Mouse (Mus musculus): ENCODE results near the gene Spire2. TPM values are rescaled to one million over a fixed set of nuclear protein-coding genes. Genes with fewer than 3 reads are reported as not detected.
A peak's percentile ranks its signal among the peaks of the same experiment; 100 is the strongest.
"Not testable (repeated sequence)": the region's sequence is repeated elsewhere in the genome, so short reads cannot be mapped to it uniquely, and the experiment has no call there.

Spire2 gene
- polyA plus RNA-seq (2015; fragmentation: Nextera tagmentation; extraction: Ambion mirVana), result 0.89 and 2.0 TPM in 2 replicates

DNA sequence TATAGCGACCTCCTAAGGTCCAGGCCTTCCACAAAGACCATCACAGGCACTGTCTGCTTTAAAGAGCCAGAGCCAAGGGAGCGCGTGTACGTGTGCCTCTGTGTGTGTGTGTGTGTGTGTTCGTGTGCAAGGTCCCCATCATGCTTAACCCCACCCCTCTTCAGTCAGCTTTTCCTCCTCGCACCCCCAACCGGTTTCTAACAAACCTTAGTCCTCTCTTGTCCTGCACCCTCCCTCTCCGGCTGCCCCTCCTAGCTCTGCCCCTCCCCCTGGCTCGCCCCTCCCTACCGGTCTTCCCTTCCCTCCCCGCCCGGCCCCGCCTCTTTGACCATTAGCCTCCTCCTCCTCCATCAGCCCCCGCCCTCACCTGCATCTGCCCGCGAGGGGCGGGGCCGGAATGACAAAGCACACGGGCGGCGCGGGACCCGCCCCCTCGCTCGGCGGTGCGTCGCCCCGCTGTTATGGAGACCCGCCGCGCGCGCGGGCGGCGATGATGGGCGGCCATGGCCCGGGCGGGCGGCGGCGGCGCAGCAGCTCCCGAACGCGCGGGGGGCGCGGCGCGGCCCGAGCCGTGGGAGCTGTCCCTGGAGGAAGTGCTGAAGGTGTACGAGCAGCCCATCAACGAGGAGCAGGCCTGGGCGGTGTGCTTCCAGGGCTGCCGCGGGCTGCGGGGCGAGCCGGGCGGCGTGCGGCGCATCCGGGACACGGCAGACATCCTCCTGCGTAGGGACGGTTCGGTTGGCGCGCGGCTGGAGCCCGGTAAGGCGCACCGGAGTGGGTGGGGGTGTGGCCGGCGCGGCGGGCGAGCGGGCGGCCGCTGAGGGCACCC, at the start of gene Spire2:
Gene Spire2, plus strand, starts transcription at position 452 of the 829 bp plus-strand sequence.
- Histone ChIP-seq H3K9ac (ENCODE audit: low read depth, low read length) (peak within 1 kb of the TSS; percentile 65), H3K27me3 (replicated peaks; ENCODE audit: control insufficient read depth, insufficient read depth, low read length) (no peaks in the 10 kb centered on the region), H3K4me3 (ENCODE audit: low read length) (peak within 1 kb of the TSS; percentile 63), H3K4me2 (ENCODE audit: low read depth, low read length) (peak within 1 kb of the TSS; percentile 91), H3K4me1 (ENCODE audit: control insufficient read depth, insufficient read depth, low read length) (peaks cover 22% of the 10 kb centered on the region), H3K27ac (ENCODE audit: low read length) (no peak within 1 kb of the TSS), H3K36me3 (ENCODE audit: control insufficient read depth, insufficient read depth, low read length) (no peaks in the 10 kb centered on the region), H3K9me3 (ENCODE audit: control insufficient read depth, low read length) (no peaks in the 10 kb centered on the region)
- WGBS, result under 1% methylated on average over 81 of the region's 85 CpGs
- peak; percentile 85 for ATAC-seq

GRCm38 (mm10) chr8:123282994-123283393, 49.5 kb upstream of the Spire2 start:
- H3K4me2 ChIP-seq (ENCODE audit: low read depth, low read length); H3K27me3 ChIP-seq (replicated peaks; ENCODE audit: control insufficient read depth, insufficient read depth, low read length); H3K27ac ChIP-seq (ENCODE audit: low read length); H3K9me3 ChIP-seq (ENCODE audit: control insufficient read depth, low read length); H3K4me3 ChIP-seq (ENCODE audit: low read length); ATAC-seq; H3K4me1 ChIP-seq (ENCODE audit: control insufficient read depth, insufficient read depth, low read length); H3K9ac ChIP-seq (ENCODE audit: low read depth, low read length); H3K36me3 ChIP-seq (ENCODE audit: control insufficient read depth, insufficient read depth, low read length): not testable (repeated sequence)
- WGBS, result 91% methylated on average over 5 of the region's 6 CpGs

DNA sequence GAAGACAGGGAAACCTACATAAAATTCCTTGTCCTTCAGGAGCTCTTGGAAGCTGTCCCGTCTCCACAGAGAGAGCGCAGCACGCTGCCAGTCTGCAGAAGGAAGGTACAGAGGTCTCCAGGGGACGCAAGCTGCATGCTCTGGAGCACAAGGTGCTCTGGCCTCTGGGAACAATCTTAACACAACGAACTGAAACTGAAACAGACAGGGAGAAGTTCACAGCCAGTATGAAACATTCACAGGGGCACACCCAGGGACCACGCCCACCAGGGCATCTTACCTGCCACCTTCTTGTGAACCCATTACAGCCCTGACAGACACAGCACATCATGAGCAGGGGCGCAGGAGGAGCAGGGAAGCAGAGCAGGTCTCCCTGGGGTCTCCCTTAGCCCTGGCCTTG, 48.5 kb upstream of the Spire2 start:
- Histone ChIP-seq H3K9ac (ENCODE audit: low read depth, low read length) (0 out of 2 replicates have a peak overlapping the region, but pooled peaks have one; percentile 6), H3K4me1 (ENCODE audit: control insufficient read depth, insufficient read depth, low read length) (no peaks in the 10 kb centered on the region), H3K9me3 (ENCODE audit: control insufficient read depth, low read length) (no peaks in the 10 kb centered on the region), H3K4me3 (ENCODE audit: low read length) (no peak overlapping the region), H3K27ac (ENCODE audit: low read length) (no peak overlapping the region), H3K36me3 (ENCODE audit: control insufficient read depth, insufficient read depth, low read length) (no peaks in the 10 kb centered on the region), H3K4me2 (ENCODE audit: low read depth, low read length) (no peak overlapping the region), H3K27me3 (replicated peaks; ENCODE audit: control insufficient read depth, insufficient read depth, low read length) (no peaks in the 10 kb centered on the region)
- ATAC-seq, result no peak
- WGBS, result 75% methylated on average over 7 of the region's 7 CpGs

DNA sequence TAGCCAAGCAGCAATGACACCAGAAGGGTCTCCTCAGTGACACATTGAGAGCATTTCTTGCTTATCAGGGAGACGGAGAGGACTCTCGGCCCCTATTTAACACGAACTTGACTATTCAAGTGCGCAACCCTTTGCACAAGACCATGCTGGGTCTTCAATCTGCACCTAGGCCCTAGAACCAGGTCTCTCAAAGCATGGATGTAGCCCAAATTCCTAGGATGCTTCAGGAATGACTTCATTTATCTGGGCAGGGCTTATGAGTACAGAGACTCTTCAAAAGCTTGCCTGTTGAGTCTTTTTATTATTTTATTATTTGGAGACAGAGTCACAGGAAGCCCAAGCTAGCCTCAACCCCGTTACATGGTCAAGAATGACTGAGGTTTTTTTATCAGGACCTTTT, 48.0 kb upstream of the Spire2 start:
- Histone ChIP-seq H3K27ac (ENCODE audit: low read length) (no peak overlapping the region), H3K4me3 (ENCODE audit: low read length) (no peak overlapping the region), H3K9me3 (ENCODE audit: control insufficient read depth, low read length) (no peaks in the 10 kb centered on the region), H3K4me2 (ENCODE audit: low read depth, low read length) (no peak overlapping the region), H3K36me3 (ENCODE audit: control insufficient read depth, insufficient read depth, low read length) (no peaks in the 10 kb centered on the region), H3K27me3 (replicated peaks; ENCODE audit: control insufficient read depth, insufficient read depth, low read length) (no peaks in the 10 kb centered on the region), H3K4me1 (ENCODE audit: control insufficient read depth, insufficient read depth, low read length) (no peaks in the 10 kb centered on the region), H3K9ac (ENCODE audit: low read depth, low read length) (no peak overlapping the region)
- 78% methylated on average over 5 of the region's 5 CpGs for WGBS
- no peak for ATAC-seq

- 96% methylated on average over 17 of the region's 17 CpGs for WGBS
- Histone ChIP-seq H3K36me3 (ENCODE audit: control insufficient read depth, insufficient read depth, low read length) (no peaks in the 10 kb centered on the region), H3K4me3 (ENCODE audit: low read length) (no peak overlapping the region), H3K27ac (ENCODE audit: low read length) (no peak overlapping the region), H3K27me3 (replicated peaks; ENCODE audit: control insufficient read depth, insufficient read depth, low read length) (no peaks in the 10 kb centered on the region), H3K4me2 (ENCODE audit: low read depth, low read length) (no peak overlapping the region), H3K9ac (ENCODE audit: low read depth, low read length) (no peak overlapping the region), H3K4me1 (ENCODE audit: control insufficient read depth, insufficient read depth, low read length) (no peaks in the 10 kb centered on the region), H3K9me3 (ENCODE audit: control insufficient read depth, low read length) (no peaks in the 10 kb centered on the region)
- ATAC-seq, result no peak
Observed at GRCm38 (mm10) chr8:123287362-123287761, 45.2 kb upstream of the Spire2 start.

- H3K27me3 ChIP-seq (replicated peaks; ENCODE audit: control insufficient read depth, insufficient read depth, low read length), result no peaks in the 10 kb centered on the region
- H3K27ac ChIP-seq (ENCODE audit: low read length), result no peak overlapping the region
- ATAC-seq, result no peak
- no peaks in the 10 kb centered on the region for H3K36me3 ChIP-seq (ENCODE audit: control insufficient read depth, insufficient read depth, low read length)
- H3K9me3 ChIP-seq (ENCODE audit: control insufficient read depth, low read length), result no peaks in the 10 kb centered on the region
- H3K4me2 ChIP-seq (ENCODE audit: low read depth, low read length), result no peak overlapping the region
- no peaks in the 10 kb centered on the region for H3K4me1 ChIP-seq (ENCODE audit: control insufficient read depth, insufficient read depth, low read length)
- 67% methylated on average over 4 of the region's 4 CpGs for WGBS
- H3K9ac ChIP-seq (ENCODE audit: low read depth, low read length), result no peak overlapping the region
- no peak overlapping the region for H3K4me3 ChIP-seq (ENCODE audit: low read length)
Observed at GRCm38 (mm10) chr8:123290166-123290565, 42.3 kb upstream of the Spire2 start.

DNA sequence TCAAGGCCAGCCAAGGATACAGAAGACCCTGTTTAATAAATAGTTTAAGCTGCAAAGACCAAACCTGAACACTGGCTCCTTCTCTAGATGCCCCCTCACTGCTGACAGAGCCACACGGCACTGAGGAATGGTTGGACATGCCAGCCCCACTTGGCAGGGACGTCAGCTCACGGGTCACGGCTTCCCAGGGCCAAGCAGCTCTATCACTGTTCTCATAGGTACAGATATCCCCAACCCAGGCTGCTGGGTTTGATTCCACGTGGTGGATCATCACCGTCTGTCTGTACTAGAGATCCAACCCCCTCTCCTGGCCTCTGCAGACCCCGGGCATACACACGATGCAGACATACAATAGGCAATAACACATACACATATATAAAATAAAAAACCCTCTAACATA, 41.8 kb upstream of the Spire2 start:
- no peak for ATAC-seq
- no peak overlapping the region for H3K27ac ChIP-seq (ENCODE audit: low read length)
- H3K4me1 ChIP-seq (ENCODE audit: control insufficient read depth, insufficient read depth, low read length), result no peaks in the 10 kb centered on the region
- 93% methylated on average over 8 of the region's 8 CpGs for WGBS
- H3K9ac ChIP-seq (ENCODE audit: low read depth, low read length), result no peak overlapping the region
- no peaks in the 10 kb centered on the region for H3K36me3 ChIP-seq (ENCODE audit: control insufficient read depth, insufficient read depth, low read length)
- no peaks in the 10 kb centered on the region for H3K9me3 ChIP-seq (ENCODE audit: control insufficient read depth, low read length)
- no peak overlapping the region for H3K4me2 ChIP-seq (ENCODE audit: low read depth, low read length)
- no peak overlapping the region for H3K4me3 ChIP-seq (ENCODE audit: low read length)
- no peaks in the 10 kb centered on the region for H3K27me3 ChIP-seq (replicated peaks; ENCODE audit: control insufficient read depth, insufficient read depth, low read length)

DNA sequence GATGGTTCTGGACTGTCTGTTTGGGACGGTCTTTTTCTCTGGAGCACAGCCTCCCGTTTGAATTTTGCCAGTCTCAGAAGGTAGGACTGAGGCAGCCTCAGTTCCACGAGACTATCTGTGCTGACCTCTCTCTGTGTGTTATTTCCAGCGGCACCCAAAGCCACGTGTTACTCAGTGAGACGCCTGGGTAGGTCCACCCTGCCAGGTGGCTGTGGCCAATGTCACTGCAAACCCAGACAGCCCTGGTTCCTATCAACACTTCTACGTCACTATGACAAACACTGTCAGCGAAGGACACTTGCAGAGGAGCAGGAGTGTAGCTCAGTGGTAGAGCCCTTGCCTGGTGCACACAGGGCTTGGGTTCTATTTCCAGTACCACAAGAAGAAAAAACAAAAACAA, 40.8 kb upstream of the Spire2 start:
- no peak for ATAC-seq
- Histone ChIP-seq H3K4me1 (ENCODE audit: control insufficient read depth, insufficient read depth, low read length) (no peaks in the 10 kb centered on the region), H3K36me3 (ENCODE audit: control insufficient read depth, insufficient read depth, low read length) (no peaks in the 10 kb centered on the region), H3K27ac (ENCODE audit: low read length) (no peak overlapping the region), H3K9ac (ENCODE audit: low read depth, low read length) (no peak overlapping the region), H3K4me3 (ENCODE audit: low read length) (no peak overlapping the region), H3K9me3 (ENCODE audit: control insufficient read depth, low read length) (no peaks in the 10 kb centered on the region), H3K27me3 (replicated peaks; ENCODE audit: control insufficient read depth, insufficient read depth, low read length) (no peaks in the 10 kb centered on the region), H3K4me2 (ENCODE audit: low read depth, low read length) (no peak overlapping the region)
- WGBS, result 88% methylated on average over 8 of the region's 8 CpGs

DNA sequence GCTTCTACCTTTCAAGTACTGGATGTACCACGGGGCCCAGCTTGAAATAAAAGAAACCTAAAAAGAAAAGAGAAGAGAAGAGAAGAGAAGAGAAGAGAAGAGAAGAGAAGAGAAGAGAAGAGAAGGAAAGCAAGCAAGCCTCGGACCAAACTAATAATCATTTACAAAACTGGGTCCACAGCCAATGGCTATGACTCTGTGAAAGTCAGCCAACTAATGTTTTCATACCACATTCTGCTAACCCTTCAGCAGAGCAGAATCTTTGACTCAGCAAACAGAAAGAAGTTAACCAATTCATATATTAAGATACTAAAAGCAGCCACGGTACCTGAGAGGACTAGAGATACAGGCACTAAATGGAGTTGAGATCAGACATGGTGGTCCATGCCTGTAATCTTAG, 40.2 kb upstream of the Spire2 start:
- H3K27me3 ChIP-seq (replicated peaks; ENCODE audit: control insufficient read depth, insufficient read depth, low read length), result no peaks in the 10 kb centered on the region
- no peak for ATAC-seq
- H3K27ac ChIP-seq (ENCODE audit: low read length), result no peak overlapping the region
- no peak overlapping the region for H3K4me3 ChIP-seq (ENCODE audit: low read length)
- WGBS, result 90% methylated on average over 3 of the region's 3 CpGs
- no peaks in the 10 kb centered on the region for H3K36me3 ChIP-seq (ENCODE audit: control insufficient read depth, insufficient read depth, low read length)
- no peak overlapping the region for H3K4me2 ChIP-seq (ENCODE audit: low read depth, low read length)
- H3K9ac ChIP-seq (ENCODE audit: low read depth, low read length), result no peak overlapping the region
- H3K4me1 ChIP-seq (ENCODE audit: control insufficient read depth, insufficient read depth, low read length), result no peaks in the 10 kb centered on the region
- no peaks in the 10 kb centered on the region for H3K9me3 ChIP-seq (ENCODE audit: control insufficient read depth, low read length)

DNA sequence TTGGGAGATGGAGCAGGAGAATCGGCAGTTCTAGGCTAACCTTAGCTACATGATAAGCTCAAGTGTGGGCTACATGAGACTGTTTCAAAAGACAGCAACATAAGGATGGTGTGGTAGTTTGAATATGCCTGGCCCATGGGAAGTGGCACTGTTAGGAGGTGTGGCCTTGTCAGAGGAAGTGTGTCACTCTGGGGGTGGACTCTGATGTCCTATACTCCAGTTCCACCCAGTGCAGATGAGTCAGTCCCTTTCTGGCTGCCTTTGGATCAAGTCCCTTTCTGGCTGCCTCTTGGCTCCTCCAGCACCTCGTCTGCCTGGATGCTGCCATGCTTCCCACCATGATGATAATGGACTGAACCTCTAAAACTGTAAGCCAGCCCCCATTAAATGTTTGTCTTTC, 39.7 kb upstream of the Spire2 start:
- H3K9me3 ChIP-seq (ENCODE audit: control insufficient read depth, low read length), result no peaks in the 10 kb centered on the region
- H3K9ac ChIP-seq (ENCODE audit: low read depth, low read length), result no peak overlapping the region
- H3K27ac ChIP-seq (ENCODE audit: low read length), result no peak overlapping the region
- H3K36me3 ChIP-seq (ENCODE audit: control insufficient read depth, insufficient read depth, low read length), result no peaks in the 10 kb centered on the region
- no peaks in the 10 kb centered on the region for H3K4me1 ChIP-seq (ENCODE audit: control insufficient read depth, insufficient read depth, low read length)
- ATAC-seq, result no peak
- no peaks in the 10 kb centered on the region for H3K27me3 ChIP-seq (replicated peaks; ENCODE audit: control insufficient read depth, insufficient read depth, low read length)
- no peak overlapping the region for H3K4me3 ChIP-seq (ENCODE audit: low read length)
- 90% methylated on average over 2 of the region's 2 CpGs for WGBS
- no peak overlapping the region for H3K4me2 ChIP-seq (ENCODE audit: low read depth, low read length)

Data from intestine, embryonic 16.5 days (tissue).